Mouse (Mus musculus) thymus, adult 2 months (tissue): ENCODE measurements around the gene Pex16.

Source experiments
- CTCF ChIP-seq: fragments of 200-500 bp; IDR thresholded peaks from 2 replicates; pipeline ENCODE4 v1.5.1; 2012; ENCODE audit warnings: mild to moderate bottlenecking, control low read depth, low read length, moderate library complexity, borderline replicate concordance; ENCODE audit not compliant: control insufficient read depth, poor library complexity, insufficient read depth; ENCODE audit errors: extremely low read depth
- POLR2A ChIP-seq: fragments of 200-500 bp; IDR thresholded peaks from 2 replicates; pipeline ENCODE4 v1.6.1; 2012; ENCODE audit warnings: mild to moderate bottlenecking, low read length, control low read depth, moderate library complexity; ENCODE audit not compliant: control insufficient read depth, poor library complexity, insufficient read depth; ENCODE audit errors: extremely low read depth

DNA sequence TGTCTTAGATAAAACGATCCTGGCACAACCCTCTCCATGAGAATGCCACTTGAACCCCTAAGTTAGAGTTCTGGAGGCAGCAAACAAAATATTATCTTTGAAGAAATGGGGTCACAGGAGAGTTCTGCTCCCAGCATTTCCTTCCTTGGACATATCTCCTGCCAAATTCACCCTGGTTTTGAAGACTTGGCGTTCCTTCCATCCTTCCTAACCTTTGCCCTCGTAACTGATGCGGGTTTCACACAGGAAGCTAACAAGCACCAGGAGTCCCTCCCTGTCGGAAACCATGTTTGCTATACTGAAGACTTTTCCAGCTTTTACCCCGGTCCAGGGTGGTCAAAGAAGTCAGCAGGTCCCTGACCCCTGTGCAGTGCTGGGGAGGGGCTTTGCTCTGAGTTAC is 20.3 kb upstream of the Pex16 start:
- TF ChIP-seq CTCF = no peak
- TF ChIP-seq POLR2A = no peak
